Mouse (Mus musculus): ENCODE results near the gene Gm28043.

- TF ChIP-seq NRF1 (IDR thresholded peaks at IDR 0.05; ENCODE audit: insufficient read depth, low read depth, low read length, poor library complexity, severe bottlenecking) (no peak), CTCF (IDR thresholded peaks at IDR 0.05 in 2 of 3, conservative IDR thresholded peaks at IDR 0.05 in 1 of 3; ENCODE audit: control insufficient read depth in 1 of 3, insufficient read depth in 1 of 3, low read depth in 2 of 3, low read length in 3 of 3, poor library complexity in 1 of 3, severe bottlenecking in 1 of 3) (no peak), POLR2A (IDR thresholded peaks at IDR 0.05; ENCODE audit: control insufficient read depth in 1 of 2, insufficient read depth in 1 of 2, low read depth in 1 of 2, low read length in 2 of 2, poor library complexity in 1 of 2) (no peak), EP300 (IDR thresholded peaks at IDR 0.05; ENCODE audit: low read depth in 1 of 2, low read length in 2 of 2) (no peak), ZNF384 (IDR thresholded peaks at IDR 0.05; ENCODE audit: low read depth, low read length) (no peak), TCF12 (IDR thresholded peaks at IDR 0.05; ENCODE audit: low read depth, low read length) (no peak), GATA1 (IDR thresholded peaks at IDR 0.05; ENCODE audit: low read depth, low read length) (no peak), RAD21 (IDR thresholded peaks at IDR 0.05; ENCODE audit: low read depth, low read length) (no peak), POLR2AphosphoS2 (IDR thresholded peaks at IDR 0.05; ENCODE audit: low read length) (no peak), MYB (IDR thresholded peaks at IDR 0.05; ENCODE audit: low read depth, low read length) (no peak), GABPA (IDR thresholded peaks at IDR 0.05; ENCODE audit: low read depth, low read length) (no peak), BHLHE40 (IDR thresholded peaks at IDR 0.05; ENCODE audit: borderline replicate concordance, low read depth, low read length) (no peak)
Observed at GRCm38 (mm10) chr17:29682261-29682660, 67.6 kb downstream of the Gm28043 start.
